Mouse (Mus musculus) C2C12 (cell line): ENCODE measurements around the gene Raly.
A peak's percentile ranks its signal among the peaks of the same experiment; 100 is the strongest.

Experiments
- CTCF ChIP-seq: IDR thresholded peaks from one replicate; pipeline ENCODE4 v1.5.1; 2011; ENCODE audit not compliant: control insufficient read depth, insufficient read depth, insufficient read length
- MAX ChIP-seq: IDR thresholded peaks from one replicate; pipeline ENCODE4 v1.6.1; 2011; ENCODE audit warnings: mild to moderate bottlenecking, control low read depth
- MYOG ChIP-seq: IDR thresholded peaks from one replicate; pipeline ENCODE4 v1.6.1; 2011; ENCODE audit not compliant: control insufficient read depth, insufficient read length; ENCODE audit errors: extremely low read depth

DNA sequence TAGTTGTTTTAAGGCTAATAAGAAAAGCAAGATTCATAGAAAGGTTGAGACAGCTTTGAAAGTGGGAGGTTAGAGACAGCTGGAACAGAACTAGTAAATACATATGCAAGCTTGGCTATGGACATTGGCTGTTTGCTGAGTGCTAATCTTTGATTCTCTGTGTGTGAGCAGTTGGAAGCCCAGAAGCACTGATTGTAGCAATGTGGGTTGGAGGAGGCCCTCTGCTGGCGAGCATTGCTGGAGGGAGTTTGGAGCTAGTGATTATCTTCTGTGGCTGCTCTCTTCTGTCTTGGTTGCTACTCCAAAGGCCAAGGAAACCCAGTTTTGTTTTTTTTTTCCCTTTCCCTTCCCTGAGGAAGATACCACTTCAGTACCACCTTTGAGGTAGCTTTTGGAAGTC, 26.9 kb downstream of the Raly start:
- peak; percentile 11 for TF ChIP-seq CTCF
- no peak for TF ChIP-seq MYOG
- no peak for TF ChIP-seq MAX
